Mouse (Mus musculus) heart, embryonic 16.5 days (tissue): ENCODE measurements around the gene Fam129c. TPM values are rescaled to one million over a fixed set of nuclear protein-coding genes. Genes with fewer than 3 reads are reported as not detected.

Experiments
- ATAC-seq: fragments of 200-750 bp; cut with Nextera tagmentation; replicated peaks from 2 replicates; pipeline ENCODE4 v1.8.0; 2017; ENCODE audit warnings: moderate number of reproducible peaks; ENCODE audit not compliant: insufficient read depth, low FRiP score; ENCODE audit errors: extremely low read depth
- H3K27ac ChIP-seq: fragments of 300-500 bp; sonication (generic); 2 replicates; pipeline ENCODE4 v1.5.1; 2014; ENCODE audit warnings: mild to moderate bottlenecking, low read length, control low read depth, moderate library complexity
- H3K27me3 ChIP-seq: fragments of 300-500 bp; sonication (generic); 2 replicates; pipeline ENCODE4 v1.6.1; 2014; ENCODE audit warnings: low read length, mixed read lengths; ENCODE audit not compliant: control insufficient read depth, insufficient read depth
- H3K36me3 ChIP-seq: fragments of 300-500 bp; sonication (generic); 2 replicates; pipeline ENCODE4 v1.6.1; 2014; ENCODE audit not compliant: control insufficient read depth, insufficient read depth
- H3K4me1 ChIP-seq: fragments of 300-500 bp; sonication (generic); 2 replicates; pipeline ENCODE4 v1.6.1; 2014; ENCODE audit warnings: low read length, mixed read lengths; ENCODE audit not compliant: control insufficient read depth, insufficient read depth
- H3K4me2 ChIP-seq: fragments of 300-500 bp; sonication (generic); 2 replicates; pipeline ENCODE4 v1.6.1; 2014; ENCODE audit warnings: low read depth, mild to moderate bottlenecking, control low read depth, low read length
- H3K4me3 ChIP-seq: fragments of 300-500 bp; sonication (generic); 2 replicates; pipeline ENCODE4 v1.5.1; 2014; ENCODE audit warnings: mild to moderate bottlenecking, control low read depth, low read length
- H3K9ac ChIP-seq: fragments of 300-500 bp; sonication (generic); 2 replicates; pipeline ENCODE4 v1.6.1; 2014; ENCODE audit warnings: low read length, control low read depth
- H3K9me3 ChIP-seq: fragments of 300-500 bp; sonication (generic); replicated peaks from 2 replicates; pipeline ENCODE4 v1.6.1; 2016; ENCODE audit warnings: low read length; ENCODE audit not compliant: control insufficient read depth
- WGBS: fragments of 180-500 bp; shearing (Covaris S2); extraction: QIAGEN DNeasy Blood & Tissue Kit; methylation state at CpG from one replicate; pipeline ENCODE4 v1.1.7; 2014; 5-methylcytosine and 5-hydroxymethylcytosine counted together
- polyA plus RNA-seq: library from polyadenylated mRNA; unstranded; fragments of >200 nt; fragmentation: Nextera tagmentation; extraction: Ambion mirVana; gene quantifications from 2 replicates; pipeline ENCODE4 v1.2.1, GENCODE M21; 2015

Gene Fam129c
- polyA plus RNA-seq, 1 experiment from 2014 or later = 3.9 TPM

DNA sequence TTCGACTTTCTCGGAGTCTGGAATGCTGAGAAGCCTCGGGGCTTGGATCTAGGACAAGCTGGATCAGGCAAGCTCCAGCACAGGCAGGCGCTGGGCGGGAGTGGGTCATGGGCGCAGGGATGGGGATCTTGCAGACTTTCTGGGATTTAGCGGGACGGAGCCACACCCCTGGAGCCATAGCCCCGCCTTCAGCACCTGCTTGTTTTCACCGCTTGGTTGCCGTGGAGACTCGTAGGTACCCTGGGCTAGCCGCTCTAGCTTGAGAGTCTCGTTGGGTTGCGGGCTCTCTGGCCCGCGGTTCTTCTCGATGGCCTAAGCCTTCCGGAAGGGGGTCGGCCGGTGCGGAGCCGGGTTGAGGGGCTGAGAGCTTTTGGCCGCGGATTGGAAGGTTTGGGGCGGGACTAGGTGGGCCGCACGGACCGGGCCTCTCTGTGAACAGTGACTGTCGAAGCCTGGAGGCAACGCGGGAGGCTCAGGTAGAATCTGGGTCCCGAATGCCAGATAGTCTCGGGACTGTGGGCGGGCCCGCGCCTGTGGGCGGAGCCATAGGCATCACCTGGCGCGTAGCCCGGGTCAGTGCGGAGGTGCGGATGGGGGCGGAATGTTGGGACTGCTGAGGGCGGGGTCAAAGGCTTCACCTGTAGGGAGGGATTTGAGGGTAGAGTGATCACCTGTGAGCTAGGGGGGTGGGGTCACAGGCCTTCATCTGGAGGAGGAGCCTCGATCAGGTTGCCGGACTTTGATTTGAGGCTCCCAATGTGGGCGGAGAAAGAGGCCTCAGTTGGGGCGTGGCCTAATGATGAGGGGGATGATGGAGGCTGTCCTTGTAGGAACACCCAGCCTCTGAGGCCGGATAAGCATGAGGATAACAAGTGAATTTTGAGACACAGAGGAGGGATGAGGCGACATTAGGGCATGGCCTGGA lies 27.8 kb upstream of the Fam129c start:
- peak; percentile 50 for ATAC-seq
- H3K27me3 ChIP-seq = no peaks in the 10 kb centered on the region
- no peaks in the 10 kb centered on the region for H3K36me3 ChIP-seq
- H3K4me3 ChIP-seq = peak overlapping the region; percentile 62
- H3K9me3 ChIP-seq = no peaks in the 10 kb centered on the region
- H3K4me2 ChIP-seq = peak overlapping the region; percentile 96
- WGBS = 3% methylated on average over 51 of the region's 51 CpGs
- peak overlapping the region; percentile 81 for H3K27ac ChIP-seq
- peaks cover 37% of the 10 kb centered on the region for H3K4me1 ChIP-seq
- peak overlapping the region; percentile 73 for H3K9ac ChIP-seq

DNA sequence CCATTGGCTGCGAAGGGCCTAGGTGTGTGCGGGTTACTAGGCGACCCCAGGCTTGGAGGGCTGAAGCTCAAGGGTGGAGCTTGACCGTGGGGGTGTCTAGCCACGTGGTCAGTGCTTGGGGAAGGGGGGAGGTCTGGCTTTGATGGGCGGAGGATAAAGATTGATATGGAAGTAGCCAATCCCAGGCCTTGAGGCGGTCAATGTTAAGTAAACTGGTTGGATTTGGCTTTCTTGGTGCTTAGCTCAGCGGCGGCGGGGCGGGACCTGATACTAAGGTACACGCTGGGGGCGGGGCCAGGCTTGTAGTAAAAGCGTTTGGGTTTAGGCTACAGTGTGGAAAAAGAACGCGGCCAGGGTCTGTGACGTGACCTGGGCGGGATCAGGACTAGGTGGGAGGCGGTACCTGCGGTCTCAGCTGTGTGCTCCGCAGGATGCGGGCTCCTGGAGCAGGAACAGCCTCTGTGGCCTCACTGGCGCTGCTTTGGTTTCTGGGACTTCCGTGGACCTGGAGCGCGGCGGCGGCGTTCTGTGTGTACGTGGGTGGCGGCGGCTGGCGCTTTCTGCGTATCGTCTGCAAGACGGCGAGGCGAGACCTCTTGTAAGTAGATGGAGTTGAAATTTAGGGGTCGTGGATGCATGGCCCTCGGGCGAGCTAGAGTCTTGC lies 27.0 kb upstream of the Fam129c start:
- Histone ChIP-seq H3K9me3 (no peaks in the 10 kb centered on the region), H3K36me3 (no peaks in the 10 kb centered on the region), H3K27me3 (no peaks in the 10 kb centered on the region), H3K27ac (peak overlapping the region; percentile 64), H3K4me1 (peaks cover 38% of the 10 kb centered on the region), H3K4me3 (peak overlapping the region; percentile 62), H3K4me2 (peak overlapping the region; percentile 96), H3K9ac (peak overlapping the region; percentile 73)
- peak; percentile 73 for ATAC-seq
- under 1% methylated on average over 41 of the region's 41 CpGs for WGBS

DNA sequence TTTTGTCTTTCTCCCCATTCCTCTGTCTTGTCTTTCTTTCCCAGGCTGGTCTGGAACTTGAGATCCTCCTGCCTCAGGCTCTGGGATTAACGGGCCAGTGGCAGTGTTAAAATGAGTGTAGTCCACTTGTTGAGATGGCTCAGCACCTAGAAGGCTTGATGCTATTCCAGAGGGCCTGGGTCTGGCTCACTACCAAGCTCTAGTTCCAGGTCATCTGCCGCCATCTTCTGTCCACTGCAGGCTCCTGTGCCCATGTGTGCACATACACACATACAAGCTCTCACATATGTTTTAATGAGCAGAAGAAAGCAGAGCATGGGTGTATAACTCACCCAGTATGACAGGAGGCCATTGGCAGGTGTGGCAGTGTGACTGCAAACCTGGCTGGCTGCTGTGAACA lies 25.4 kb upstream of the Fam129c start:
- Histone ChIP-seq H3K4me2 (no peak overlapping the region), H3K27ac (no peak overlapping the region), H3K9ac (no peak overlapping the region), H3K27me3 (no peaks in the 10 kb centered on the region), H3K4me1 (peaks cover 38% of the 10 kb centered on the region), H3K4me3 (no peak overlapping the region), H3K36me3 (no peaks in the 10 kb centered on the region), H3K9me3 (no peaks in the 10 kb centered on the region)
- ATAC-seq = no peak
- WGBS = 84% methylated on average over 2 of the region's 2 CpGs

DNA sequence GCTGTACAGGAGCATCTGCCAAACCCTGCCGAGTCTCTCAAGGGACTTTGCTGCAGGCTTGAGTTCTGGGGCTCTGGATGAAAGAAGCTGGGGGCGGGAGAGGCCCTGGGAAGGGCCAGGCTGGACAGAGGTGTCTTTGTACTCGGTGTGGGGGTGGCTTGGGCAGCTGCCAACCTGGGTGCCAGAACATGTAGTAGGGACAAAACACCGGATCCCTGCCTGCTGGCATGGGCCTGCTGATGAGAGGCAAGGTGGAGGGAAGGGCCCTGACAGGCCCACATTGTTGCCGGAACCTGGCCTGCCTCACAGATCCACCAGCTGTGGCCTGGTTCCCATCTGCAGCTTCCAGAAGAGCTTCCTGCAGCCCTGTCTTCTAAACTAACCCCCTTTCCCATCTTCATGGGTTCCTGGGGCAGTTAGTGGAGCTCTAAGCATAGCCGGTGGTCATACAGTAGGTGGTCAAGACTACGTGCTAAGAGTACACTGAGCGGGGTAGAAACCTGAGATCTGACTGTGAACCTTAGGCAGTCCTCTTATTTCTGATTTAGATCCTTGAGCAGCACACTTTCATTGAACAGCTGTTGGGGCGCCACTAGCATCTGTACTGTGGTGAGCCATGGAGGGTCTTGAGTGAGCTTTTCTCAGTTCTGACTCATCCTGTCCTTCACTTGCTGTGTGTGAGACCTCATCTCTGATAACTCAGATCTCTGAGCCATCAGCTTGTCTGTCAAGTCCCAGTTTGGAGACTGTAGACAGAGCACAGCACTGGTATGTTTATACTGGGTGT lies 24.4 kb upstream of the Fam129c start:
- Histone ChIP-seq H3K27me3 (no peaks in the 10 kb centered on the region), H3K9ac (peak overlapping the region; percentile 30; the same call in 1 of the 2 replicates), H3K9me3 (no peaks in the 10 kb centered on the region), H3K4me2 (0 out of 2 replicates have a peak overlapping the region, but pooled peaks have one; percentile 10), H3K27ac (0 out of 2 replicates have a peak overlapping the region, but pooled peaks have one; percentile 7), H3K4me3 (no peak overlapping the region), H3K4me1 (peaks cover 38% of the 10 kb centered on the region), H3K36me3 (no peaks in the 10 kb centered on the region)
- ATAC-seq = no peak
- 64% methylated on average over 9 of the region's 9 CpGs for WGBS

DNA sequence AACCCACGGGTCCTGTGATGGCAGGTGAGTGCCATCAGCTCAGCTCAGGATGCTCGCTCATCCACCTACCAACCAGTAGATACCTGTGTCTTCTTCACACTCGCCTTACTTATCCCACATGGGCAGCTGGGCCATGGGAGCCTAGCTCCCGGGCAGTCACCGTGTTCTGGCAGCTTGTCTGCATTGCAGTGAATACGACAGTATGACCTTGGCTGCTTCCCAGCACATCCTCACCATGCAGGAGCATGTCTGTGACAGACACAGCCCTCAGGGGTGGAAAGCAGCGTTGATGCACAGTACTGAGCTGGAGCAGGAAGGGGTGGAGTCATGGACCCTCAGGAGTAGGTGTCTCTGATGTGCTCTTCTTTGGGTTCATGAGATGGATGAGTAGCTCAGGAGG lies 23.0 kb upstream of the Fam129c start:
- no peak overlapping the region for H3K9ac ChIP-seq
- no peak overlapping the region for H3K4me2 ChIP-seq
- H3K27me3 ChIP-seq = no peaks in the 10 kb centered on the region
- no peak overlapping the region for H3K27ac ChIP-seq
- H3K36me3 ChIP-seq = no peaks in the 10 kb centered on the region
- no peak overlapping the region for H3K4me3 ChIP-seq
- H3K9me3 ChIP-seq = no peaks in the 10 kb centered on the region
- 57% methylated on average over 7 of the region's 7 CpGs for whole genome bisulfite sequencing
- no peak for ATAC-seq
- H3K4me1 ChIP-seq = peaks cover 25% of the 10 kb centered on the region

DNA sequence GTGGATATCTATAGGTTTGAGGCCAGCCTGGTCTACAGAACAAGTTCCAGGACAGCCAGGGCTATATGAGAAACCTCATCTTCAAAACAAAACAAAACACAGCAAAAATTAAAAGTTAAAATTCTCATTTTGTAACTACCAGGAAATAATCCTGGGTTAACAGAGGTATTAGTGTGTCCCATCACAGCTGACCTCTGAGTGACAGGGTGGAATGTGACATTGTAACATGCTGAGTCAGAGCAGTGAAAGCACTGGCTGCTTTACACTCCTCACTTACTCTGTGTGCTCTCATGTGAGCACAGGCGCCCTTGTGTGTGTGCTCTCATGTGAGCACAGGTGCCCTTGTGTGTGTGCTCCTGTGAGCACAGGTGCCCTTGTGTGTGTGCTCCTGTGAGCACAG lies 22.4 kb upstream of the Fam129c start:
- 35% methylated on average over 1 of the region's 1 CpGs for WGBS
- no peak overlapping the region for H3K4me3 ChIP-seq
- no peak for ATAC-seq
- H3K9me3 ChIP-seq = no peaks in the 10 kb centered on the region
- H3K4me1 ChIP-seq = peaks cover 24% of the 10 kb centered on the region
- no peak overlapping the region for H3K9ac ChIP-seq
- no peaks in the 10 kb centered on the region for H3K27me3 ChIP-seq
- no peak overlapping the region for H3K4me2 ChIP-seq
- H3K36me3 ChIP-seq = no peaks in the 10 kb centered on the region
- H3K27ac ChIP-seq = no peak overlapping the region

DNA sequence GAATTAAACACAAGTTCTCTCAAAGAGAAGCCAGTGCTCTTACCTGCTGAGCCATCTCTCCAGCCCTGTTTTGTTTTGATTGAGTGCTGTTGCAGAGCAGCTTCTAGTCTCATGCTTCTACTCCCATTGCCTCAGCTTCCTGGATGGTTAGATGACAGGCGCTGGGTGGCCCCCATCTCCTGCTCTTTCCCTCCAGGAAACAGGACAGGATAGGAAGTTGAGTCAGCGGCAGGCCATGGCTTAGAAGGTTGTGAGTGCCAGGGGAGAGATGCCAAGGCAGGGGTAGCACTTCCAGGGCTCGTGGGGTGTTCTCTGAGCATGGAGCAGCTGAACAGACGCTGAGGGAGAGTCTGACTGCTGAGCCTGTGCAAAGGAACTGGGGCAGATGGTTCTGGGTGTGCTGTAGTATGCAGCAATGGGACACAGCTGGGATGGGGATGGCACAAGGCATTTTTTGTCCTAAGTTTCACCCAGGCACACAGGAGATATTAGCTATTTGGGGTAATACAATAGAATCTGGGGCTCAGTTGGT lies 19.5 kb upstream of the Fam129c start:
- Histone ChIP-seq H3K4me3 (no peak overlapping the region), H3K9ac (no peak overlapping the region), H3K36me3 (peaks cover 6% of the 10 kb centered on the region), H3K9me3 (no peaks in the 10 kb centered on the region), H3K27ac (no peak overlapping the region), H3K4me2 (no peak overlapping the region), H3K4me1 (peaks cover 7% of the 10 kb centered on the region; the same call in 1 of the 2 replicates), H3K27me3 (no peaks in the 10 kb centered on the region)
- ATAC-seq = no peak
- WGBS = 48% methylated on average over 4 of the region's 4 CpGs

- Histone ChIP-seq H3K4me1 (0 out of 2 replicates have a peak, but pooled peaks cover 2% of the 10 kb centered on the region), H3K27me3 (no peaks in the 10 kb centered on the region), H3K4me3 (no peak overlapping the region), H3K4me2 (no peak overlapping the region), H3K36me3 (peaks cover 6% of the 10 kb centered on the region), H3K27ac (no peak overlapping the region), H3K9ac (no peak overlapping the region), H3K9me3 (no peaks in the 10 kb centered on the region)
- 71% methylated on average over 1 of the region's 1 CpGs for WGBS
- ATAC-seq = no peak
Measured at GRCm38 (mm10) chr8:71579009-71579408, 18.4 kb upstream of the Fam129c start.
